Mouse (Mus musculus) spleen, adult 2 months (tissue): ENCODE data around the gene Apex2.
"Not testable (repeated sequence)": the region's sequence is repeated elsewhere in the genome, so short reads cannot be mapped to it uniquely, and the experiment has no call there.

Experiments used
- CTCF ChIP-seq: fragments of 200-500 bp; IDR thresholded peaks from 2 replicates; pipeline ENCODE4 v1.5.1; 2011; ENCODE audit warnings: mild to moderate bottlenecking, inconsistent platforms; ENCODE audit not compliant: insufficient read depth, insufficient read length, insufficient replicate concordance; ENCODE audit errors: extremely low read depth
- POLR2A ChIP-seq: fragments of 200-500 bp; IDR thresholded peaks from 2 replicates; pipeline ENCODE4 v1.6.1; 2011; ENCODE audit warnings: low read depth, low read length, inconsistent platforms

- TF ChIP-seq POLR2A, CTCF: not testable (repeated sequence)
Observed at GRCm38 (mm10) chrX:150486314-150487030, 103.2 kb downstream of the Apex2 start.
